Mouse (Mus musculus) hindbrain, embryonic 16.5 days (tissue): ENCODE results near the gene March10. TPM values are rescaled to one million over a fixed set of nuclear protein-coding genes. Genes with fewer than 3 reads are reported as not detected.

Experiments
- ATAC-seq: fragments of 200-750 bp; cut with Nextera tagmentation; 2 replicates; pipeline ENCODE4 v1.8.0; 2017; ENCODE audit warnings: moderate TSS enrichment, moderate library complexity
- H3K27ac ChIP-seq: fragments of 300-500 bp; sonication (generic); 2 replicates; pipeline ENCODE4 v1.5.1; 2014; ENCODE audit warnings: low read depth, mild to moderate bottlenecking, control low read depth, low read length, moderate library complexity
- H3K27me3 ChIP-seq: fragments of 300-500 bp; sonication (generic); replicated peaks from 2 replicates; pipeline ENCODE4 v1.6.1; 2014; ENCODE audit warnings: low read length; ENCODE audit not compliant: control insufficient read depth, insufficient read depth
- H3K36me3 ChIP-seq: fragments of 300-500 bp; sonication (generic); 2 replicates; pipeline ENCODE4 v1.6.1; 2014; ENCODE audit warnings: mild to moderate bottlenecking, low read length, moderate library complexity, mixed read lengths; ENCODE audit not compliant: control insufficient read depth, insufficient read depth
- H3K4me1 ChIP-seq: fragments of 300-500 bp; sonication (generic); 2 replicates; pipeline ENCODE4 v1.6.1; 2014; ENCODE audit warnings: low read depth, low read length; ENCODE audit not compliant: control insufficient read depth, insufficient read depth
- H3K4me2 ChIP-seq: fragments of 300-500 bp; sonication (generic); 2 replicates; pipeline ENCODE4 v1.6.1; 2014; ENCODE audit warnings: mild to moderate bottlenecking, low read length, control low read depth, moderate library complexity
- H3K4me3 ChIP-seq: fragments of 300-500 bp; sonication (generic); 2 replicates; pipeline ENCODE4 v1.5.1; 2014; ENCODE audit warnings: mild to moderate bottlenecking, low read length, control low read depth, moderate library complexity
- H3K9ac ChIP-seq: fragments of 300-500 bp; sonication (generic); 2 replicates; pipeline ENCODE4 v1.6.1; 2014; ENCODE audit warnings: low read depth, mild to moderate bottlenecking, control low read depth, low read length, moderate library complexity
- H3K9me3 ChIP-seq: fragments of 300-500 bp; sonication (generic); 2 replicates; pipeline ENCODE4 v1.6.1; 2014; ENCODE audit warnings: mild to moderate bottlenecking, low read length, moderate library complexity; ENCODE audit not compliant: control insufficient read depth
- WGBS: fragments of 180-500 bp; shearing (Covaris S2); extraction: QIAGEN DNeasy Blood & Tissue Kit; methylation state at CpG from one replicate; pipeline ENCODE4 v1.1.7; 2014; 5-methylcytosine and 5-hydroxymethylcytosine counted together
- polyA plus RNA-seq: library from polyadenylated mRNA; unstranded; fragments of >200 nt; fragmentation: Nextera tagmentation; extraction: Ambion mirVana; gene quantifications from 2 replicates; pipeline ENCODE4 v1.2.1, GENCODE M21; 2015

March10 gene
- polyA plus RNA-seq, 1 experiment from 2014 or later: 0.38 TPM

DNA sequence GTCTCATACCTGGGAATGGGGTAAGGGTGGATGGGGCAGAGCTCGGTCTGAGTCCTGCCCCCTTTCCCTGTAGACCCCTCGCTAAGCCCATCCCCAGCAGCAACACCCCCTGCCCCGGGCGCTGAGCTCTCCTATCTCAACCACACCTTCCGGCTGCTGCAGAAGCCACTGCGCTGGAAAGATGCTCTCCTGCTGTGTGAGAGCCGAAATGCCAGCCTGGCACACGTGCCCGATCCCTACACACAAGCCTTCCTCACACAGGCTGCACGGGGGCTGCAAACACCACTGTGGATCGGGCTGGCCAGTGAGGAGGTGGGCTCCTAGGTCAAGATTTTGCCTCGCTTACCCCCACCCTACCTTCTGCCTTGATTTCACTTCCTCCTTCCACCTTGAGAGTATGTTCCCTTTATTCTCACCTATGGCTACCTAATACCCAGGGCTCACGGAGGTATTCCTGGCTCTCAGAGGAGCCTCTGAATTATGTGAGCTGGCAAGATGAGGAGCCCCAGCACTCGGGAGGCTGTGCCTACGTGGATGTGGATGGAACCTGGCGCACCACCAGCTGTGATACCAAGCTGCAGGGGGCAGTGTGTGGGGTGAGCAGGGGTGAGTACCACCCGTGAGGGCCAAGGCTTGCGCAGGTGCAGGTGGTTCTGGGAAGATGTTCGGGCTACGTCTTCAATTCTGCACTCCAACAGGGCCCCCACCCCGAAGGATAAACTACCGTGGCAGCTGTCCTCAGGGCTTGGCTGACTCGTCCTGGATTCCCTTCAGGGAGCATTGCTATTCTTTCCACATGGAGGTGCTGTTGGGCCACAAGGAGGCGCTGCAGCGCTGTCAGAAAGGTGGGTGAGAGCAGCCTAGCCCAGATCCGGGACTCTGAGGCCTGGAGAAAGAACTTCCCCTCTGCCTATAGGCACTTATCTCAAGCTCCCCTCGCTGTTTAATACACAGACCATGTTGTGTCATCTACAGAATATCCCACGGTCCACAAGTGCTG lies 109.1 kb downstream of the March10 start:
- Histone ChIP-seq H3K9ac (peak overlapping the region; percentile 33; the same call in 1 of the 2 replicates), H3K4me3 (no peak overlapping the region), H3K4me1 (peaks cover 3% of the 10 kb centered on the region; the same call in 1 of the 2 replicates), H3K9me3 (no peaks in the 10 kb centered on the region), H3K27ac (no peak overlapping the region), H3K36me3 (no peaks in the 10 kb centered on the region), H3K4me2 (peak overlapping the region; percentile 36; the same call in 1 of the 2 replicates), H3K27me3 (no peaks in the 10 kb centered on the region)
- WGBS: 56% methylated on average over 28 of the region's 28 CpGs
- ATAC-seq: peak; percentile 88

- 89% methylated on average over 2 of the region's 2 CpGs for WGBS
- Histone ChIP-seq H3K27me3 (no peaks in the 10 kb centered on the region), H3K4me1 (peaks cover 3% of the 10 kb centered on the region; the same call in 1 of the 2 replicates), H3K36me3 (no peaks in the 10 kb centered on the region), H3K4me3 (no peak overlapping the region), H3K4me2 (no peak overlapping the region), H3K27ac (no peak overlapping the region), H3K9me3 (no peaks in the 10 kb centered on the region), H3K9ac (no peak overlapping the region)
- no peak for ATAC-seq
These were observed 111.3 kb downstream of the March10 start for GRCm38 (mm10) chr11:105345284-105345683.

- 0 out of 2 replicates have a peak, but pooled peaks have one; percentile 25 for ATAC-seq
- Histone ChIP-seq H3K9me3 (no peaks in the 10 kb centered on the region), H3K4me1 (no peaks in the 10 kb centered on the region; the same call in 1 of the 2 replicates), H3K9ac (no peak overlapping the region), H3K4me3 (no peak overlapping the region), H3K4me2 (no peak overlapping the region), H3K27ac (no peak overlapping the region), H3K27me3 (no peaks in the 10 kb centered on the region), H3K36me3 (no peaks in the 10 kb centered on the region)
- WGBS: 57% methylated on average over 12 of the region's 12 CpGs
These were observed 117.7 kb downstream of the March10 start for GRCm38 (mm10) chr11:105338596-105339390.

DNA sequence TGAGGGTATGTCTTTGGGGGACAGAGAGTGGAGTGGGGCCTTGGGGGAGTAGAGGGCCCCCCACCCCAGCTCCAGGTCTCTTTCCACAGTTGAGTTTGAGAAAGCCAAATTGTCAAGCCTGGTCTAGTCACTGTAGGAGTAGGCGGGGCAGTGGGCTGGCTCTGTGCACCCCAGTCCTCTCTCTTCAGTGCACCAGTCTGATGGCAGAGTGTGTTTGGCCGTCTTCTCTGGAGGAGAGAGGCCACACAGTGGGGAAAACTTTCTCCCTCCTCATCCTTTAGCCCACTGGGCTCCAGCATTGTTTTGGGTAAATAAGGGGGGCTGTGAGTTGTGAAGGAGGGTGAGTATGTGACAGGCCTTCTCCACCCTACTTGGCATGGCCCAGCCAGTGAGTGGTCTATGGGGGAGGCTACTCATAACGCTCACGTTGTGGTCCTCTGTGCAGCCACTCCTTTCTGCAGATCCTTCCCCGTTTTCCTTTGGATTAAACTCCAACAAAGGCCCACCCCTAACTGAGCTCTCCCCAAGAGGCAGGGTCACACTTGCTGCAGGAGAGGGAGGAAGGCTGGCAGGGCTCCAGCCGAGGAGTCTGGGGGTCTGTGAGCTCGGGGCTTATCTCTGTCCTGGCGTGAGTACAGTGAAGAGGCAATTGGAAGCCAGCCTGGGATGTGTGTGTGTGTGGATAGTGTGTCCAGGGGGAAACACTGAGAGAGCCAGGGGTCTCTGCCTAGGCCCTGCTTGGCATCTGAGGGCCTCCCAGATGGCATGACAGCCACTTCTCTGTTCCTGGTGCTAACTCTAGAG lies 122.5 kb downstream of the March10 start:
- Histone ChIP-seq H3K4me2 (no peak overlapping the region), H3K36me3 (no peaks in the 10 kb centered on the region), H3K27me3 (no peaks in the 10 kb centered on the region), H3K4me3 (no peak overlapping the region), H3K27ac (no peak overlapping the region), H3K9ac (no peak overlapping the region), H3K4me1 (peaks cover 4% of the 10 kb centered on the region), H3K9me3 (no peaks in the 10 kb centered on the region)
- whole genome bisulfite sequencing: 47% methylated on average over 8 of the region's 8 CpGs
- peak; percentile 60; the same call in 1 of the 2 replicates for ATAC-seq

DNA sequence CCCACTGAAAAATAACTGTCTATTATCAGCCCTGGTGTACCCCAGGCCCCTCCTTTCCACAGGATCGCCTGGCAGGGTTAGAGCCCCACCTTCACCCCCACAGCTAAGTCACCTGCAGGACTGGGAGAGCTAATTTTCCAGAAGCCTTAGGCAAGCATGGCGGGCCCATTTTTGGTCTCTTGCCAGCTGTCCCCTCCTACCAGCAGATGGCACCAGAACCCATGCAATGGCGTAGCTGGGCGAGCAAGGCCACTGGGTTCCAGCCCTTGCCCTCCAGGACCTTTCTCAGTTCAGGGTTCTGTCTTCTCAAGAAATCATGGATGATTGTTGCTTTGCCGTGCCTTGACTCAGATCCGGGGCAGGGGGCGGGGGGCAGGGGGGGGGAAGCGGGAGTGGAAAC lies 124.1 kb downstream of the March10 start:
- no peak for ATAC-seq
- Histone ChIP-seq H3K4me2 (no peak overlapping the region), H3K4me1 (peaks cover 4% of the 10 kb centered on the region; the same call in 1 of the 2 replicates), H3K4me3 (no peak overlapping the region), H3K27ac (no peak overlapping the region), H3K9ac (no peak overlapping the region), H3K27me3 (no peaks in the 10 kb centered on the region), H3K9me3 (no peaks in the 10 kb centered on the region), H3K36me3 (no peaks in the 10 kb centered on the region)
- WGBS: 66% methylated on average over 8 of the region's 8 CpGs

DNA sequence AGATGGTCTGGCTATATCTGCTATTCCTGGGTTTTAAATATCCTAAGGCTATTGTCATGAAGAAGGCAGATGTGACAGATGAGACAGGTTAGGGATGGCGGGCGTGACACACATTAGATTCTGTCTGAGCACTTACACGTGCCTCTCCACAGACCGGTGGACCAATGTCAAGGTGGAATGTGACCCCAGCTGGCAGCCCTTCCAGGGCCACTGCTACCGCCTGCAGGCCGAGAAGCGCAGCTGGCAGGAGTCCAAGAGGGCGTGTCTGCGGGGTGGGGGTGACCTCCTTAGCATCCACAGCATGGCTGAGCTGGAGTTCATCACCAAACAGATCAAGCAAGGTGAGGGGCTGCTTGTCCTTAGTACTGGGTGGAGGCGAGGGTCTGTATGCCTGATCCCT lies 124.8 kb downstream of the March10 start:
- no peaks in the 10 kb centered on the region for H3K9me3 ChIP-seq
- 42% methylated on average over 10 of the region's 10 CpGs for WGBS
- H3K4me2 ChIP-seq: no peak overlapping the region
- H3K27me3 ChIP-seq: no peaks in the 10 kb centered on the region
- H3K9ac ChIP-seq: peak overlapping the region; percentile 35; the same call in 1 of the 2 replicates
- ATAC-seq: no peak
- H3K36me3 ChIP-seq: no peaks in the 10 kb centered on the region
- no peak overlapping the region for H3K4me3 ChIP-seq
- peaks cover 4% of the 10 kb centered on the region; the same call in 1 of the 2 replicates for H3K4me1 ChIP-seq
- no peak overlapping the region for H3K27ac ChIP-seq

DNA sequence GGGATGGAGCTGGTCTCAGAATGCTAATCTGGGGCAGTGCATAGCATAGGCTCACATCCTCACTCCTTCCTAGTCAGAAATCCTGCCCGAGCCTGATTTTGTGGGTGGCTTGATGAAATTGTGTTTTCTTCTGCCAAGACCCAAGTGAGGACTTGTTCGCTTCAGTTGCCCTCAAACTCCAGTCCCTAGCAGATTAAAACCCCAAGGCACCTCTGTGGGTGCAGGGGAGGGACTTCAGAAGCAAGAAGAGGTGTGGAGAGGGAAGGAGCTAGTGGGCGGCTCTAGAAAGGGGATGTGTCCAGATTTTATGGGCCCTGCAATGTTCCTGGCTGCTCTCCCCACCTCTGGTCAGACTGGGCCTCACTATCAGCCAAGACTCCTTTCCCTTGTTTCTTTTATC lies 125.4 kb downstream of the March10 start:
- Histone ChIP-seq H3K4me1 (peaks cover 4% of the 10 kb centered on the region; the same call in 1 of the 2 replicates), H3K4me3 (no peak overlapping the region), H3K27me3 (no peaks in the 10 kb centered on the region), H3K4me2 (no peak overlapping the region), H3K36me3 (no peaks in the 10 kb centered on the region), H3K27ac (no peak overlapping the region), H3K9me3 (no peaks in the 10 kb centered on the region), H3K9ac (no peak overlapping the region)
- ATAC-seq: no peak
- WGBS: 87% methylated on average over 3 of the region's 3 CpGs

- Histone ChIP-seq H3K9ac (no peak overlapping the region), H3K4me1 (peaks cover 4% of the 10 kb centered on the region; the same call in 1 of the 2 replicates), H3K27me3 (no peaks in the 10 kb centered on the region), H3K27ac (no peak overlapping the region), H3K4me2 (no peak overlapping the region), H3K9me3 (no peaks in the 10 kb centered on the region), H3K4me3 (no peak overlapping the region), H3K36me3 (no peaks in the 10 kb centered on the region)
- WGBS: 78% methylated on average over 9 of the region's 9 CpGs
- no peak for ATAC-seq
These were observed 126.6 kb downstream of the March10 start for GRCm38 (mm10) chr11:105329962-105330361.
